Mouse (Mus musculus): ENCODE data around the gene Cyp4v3. TPM values are rescaled to one million over a fixed set of nuclear protein-coding genes. Genes with fewer than 3 reads are reported as not detected.

The Cyp4v3 gene
- polyA plus RNA-seq (2017; shearing (Covaris generic)), result 25.1 TPM

GRCm38 (mm10) chr8:45332685-45333409, at the start of gene Cyp4v3:
Gene Cyp4v3 (minus strand): TSS chr8:45333216.

DNA sequence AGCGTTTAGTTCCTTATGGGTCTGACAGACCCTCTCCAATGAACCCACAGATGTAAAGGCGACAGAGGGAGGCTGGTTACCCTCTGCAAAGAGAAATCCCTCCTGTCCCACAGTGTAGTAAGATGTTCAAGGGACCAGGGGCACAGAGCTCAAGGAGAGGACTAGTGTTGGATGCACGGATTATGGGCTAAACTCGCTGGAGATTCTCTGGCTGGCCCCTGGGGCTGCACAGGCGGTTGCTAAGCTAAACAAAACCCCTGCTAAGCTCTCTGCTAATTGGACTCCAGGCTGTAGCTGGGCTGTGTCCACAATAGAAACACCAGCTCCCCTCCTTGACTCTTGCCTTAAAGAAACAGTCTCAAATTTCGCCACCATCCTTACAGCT, 48.9 kb upstream of the Cyp4v3 start, which contains the start of gene Fam149a:
TSS of gene Fam149a (minus strand) at position 329 of the 385 bp plus-strand sequence.

DNA sequence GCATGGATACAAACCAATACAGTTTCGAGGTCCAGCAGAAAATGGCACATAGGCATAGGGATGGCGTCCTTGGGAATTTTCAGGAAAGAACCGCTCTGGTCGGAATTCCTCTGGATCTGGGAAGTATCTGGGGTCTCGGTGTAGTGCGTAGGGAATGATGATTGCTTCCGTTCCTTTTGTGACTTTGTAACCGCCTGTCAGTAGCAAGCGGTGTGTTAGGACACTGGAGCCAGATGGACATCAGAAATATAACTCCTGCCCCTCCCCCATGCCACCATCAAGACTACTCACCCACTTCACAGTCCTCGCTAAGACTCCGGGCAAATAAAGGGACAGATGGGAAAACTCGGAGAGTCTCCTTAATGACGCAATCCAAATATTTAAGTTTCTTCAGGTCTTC, 24.6 kb downstream of the Cyp4v3 start, which contains the start of gene Gm45753:
TSS of gene Gm45753 (minus strand) at position 101 of the 400 bp plus-strand sequence.

DNA sequence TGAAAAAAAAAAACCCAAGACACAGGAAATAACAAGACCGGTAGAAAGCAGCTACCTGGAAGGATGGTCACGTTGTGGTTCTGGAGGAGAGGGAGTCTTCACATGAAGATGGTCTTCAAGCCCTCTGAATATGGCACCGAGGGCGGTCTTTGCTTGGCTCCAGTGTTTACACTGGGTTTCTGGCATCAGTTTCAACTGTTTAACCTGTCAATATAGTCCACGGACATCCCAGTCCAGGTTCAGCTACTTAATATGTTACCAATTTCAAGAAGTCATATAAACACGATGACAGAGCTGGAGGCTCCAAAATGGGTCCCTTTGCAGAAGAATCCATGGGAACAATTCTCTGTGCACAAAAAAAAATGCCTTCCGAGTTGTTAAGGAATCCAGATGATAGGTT, 38.3 kb downstream of the Cyp4v3 start, which contains the start of gene Klkb1:
TSS of gene Klkb1 (minus strand) at position 173 of the 400 bp plus-strand sequence.

GRCm38 (mm10) chr8:45261920-45262319, 71.1 kb downstream of the Cyp4v3 start, which contains the start of gene F11:
Gene F11 (minus strand): TSS chr8:45262031.

Other genes with a start within 250 kb of the Cyp4v3 start
- not detected for gene F11, start 71.2 kb downstream of the Cyp4v3 start, polyA plus RNA-seq (2017; shearing (Covaris generic))
- not detected for gene Klkb1, start 38.4 kb downstream of the Cyp4v3 start, polyA plus RNA-seq (2017; shearing (Covaris generic))
- not detected for gene Gm45753, start 24.8 kb downstream of the Cyp4v3 start, polyA plus RNA-seq (2017; shearing (Covaris generic))
- gene Fam149a, start 49.1 kb upstream of the Cyp4v3 start, polyA plus RNA-seq (2017; shearing (Covaris generic)), result 0.06 TPM
- 0.88 TPM for gene Tlr3, start 77.9 kb upstream of the Cyp4v3 start, polyA plus RNA-seq (2017; shearing (Covaris generic))
- gene Sorbs2, start 174.6 kb upstream of the Cyp4v3 start, polyA plus RNA-seq (2017; shearing (Covaris generic)), result 0.29 TPM